Mouse (Mus musculus): ENCODE data around the gene 2900026A02Rik.

GRCm38 (mm10) chr5:113191901-113192300, 29.1 kb downstream of the 2900026A02Rik start:
- TF ChIP-seq CTCF (IDR thresholded peaks at IDR 0.05; ENCODE audit: low read depth, low read length), result no peak
- TF ChIP-seq POLR2A (IDR thresholded peaks at IDR 0.05; ENCODE audit: extremely low read depth, insufficient read depth, low read length), result no peak
